In genomic region chr15:100422899-100423860, GRCm38 (mm10) we compare ENCODE assay signal across 8 mouse cellular contexts. TPM values are rescaled to one million over a fixed set of nuclear protein-coding genes. Genes with fewer than 3 reads are reported as not detected.
DNase-seq lines count a peak whose midpoint lies in the region; TF ChIP-seq lines count a peak whose summit lies in the region.

No protein-coding gene starts in this region.

- peaks cover 10% of the 10 kb centered on the region; the same call in 1 of the 2 replicates for H3K9me3 ChIP-seq in megakaryocyte, embryonic 14.5 days

- H3K27ac ChIP-seq in gastrocnemius, adult 2 months = peak overlapping the region; percentile 93

- DNase-seq in WW6 (ENCODE audit: low read depth, low spot score) = peak; percentile 74
- DNase-seq in cerebellum, postnatal 4 days (ENCODE audit: low spot score in 2 of 2) = peak; percentile 93 to 96
- peak; percentile 99 for DNase-seq in gastrocnemius, adult 2 months
- peak; percentile 56 for DNase-seq in hindlimb bud, embryonic 11.5 days (ENCODE audit: extremely low spot score, low read depth, low spot score)
- peak; percentile 84 to 96 for DNase-seq in left cerebral cortex, adult 8-10 months (ENCODE audit: low spot score in 2 of 2)
- peak; percentile 98 for DNase-seq in right cerebral cortex, postnatal 10 days (ENCODE audit: low spot score in 2 of 2)
- DNase-seq in urinary bladder, postnatal 25 days (ENCODE audit: low spot score) = peak; percentile 94

- no peak for TF ChIP-seq CTCF in gastrocnemius, adult 2 months (IDR thresholded peaks at IDR 0.05)

- H3K27me3 ChIP-seq in megakaryocyte, embryonic 14.5 days (replicated peaks) = peaks cover 40% of the 10 kb centered on the region

- peaks cover 59% of the 10 kb centered on the region for H3K4me1 ChIP-seq in megakaryocyte, embryonic 14.5 days

- H3K36me3 ChIP-seq in megakaryocyte, embryonic 14.5 days (replicated peaks; ENCODE audit: low read length) = peaks cover under 1% of the 10 kb centered on the region

- intact Hi-C loops in gastrocnemius, adult 2 months (cut with DNase I) = loop anchor here (5.0 kb wide), 1 partner anchor 34 kb away; no protein-coding TSS in a partner anchor

- peak overlapping the region; percentile 96 for H3K4me3 ChIP-seq in gastrocnemius, adult 2 months
- H3K4me3 ChIP-seq in megakaryocyte, embryonic 14.5 days (replicated peaks) = peak overlapping the region; percentile 96

RNA-seq across cellular contexts. Expression of gene Gm5475, which starts 1.2 kb away (rescaled TPM):
- total RNA-seq in gastrocnemius, adult 2 months (2021) = not detected
- under 1 TPM in 1 of 4 experiments, not detected in 3; 0.15 TPM for total RNA-seq in left cerebral cortex, adult 8-10 months (2022)
- polyA plus RNA-seq in megakaryocyte, embryonic 14.5 days (2012; ENCODE audit: insufficient read depth, low replicate concordance) = not detected in 2 replicates

RNA-seq across cellular contexts. Expression of gene Slc11a2, which starts 1.7 kb away (rescaled TPM):
- total RNA-seq in gastrocnemius, adult 2 months (2021) = 10 to 100 TPM; 38.4 to 52.0 TPM
- 10 to 100 TPM; 47.1 to 69.7 (median 54.5) TPM for total RNA-seq in left cerebral cortex, adult 8-10 months (2022)
- 0.62 TPM in 1 of 2 replicates, not detected in the other for polyA plus RNA-seq in megakaryocyte, embryonic 14.5 days (2012; ENCODE audit: insufficient read depth, low replicate concordance)

RNA-seq across cellular contexts. Expression of gene Letmd1, which starts 45.6 kb away (rescaled TPM):
- 1 to 10 TPM; 8.8 to 10.0 TPM for total RNA-seq in gastrocnemius, adult 2 months (2021)
- total RNA-seq in left cerebral cortex, adult 8-10 months (2022) = 10 to 100 TPM; 55.3 to 64.5 (median 57.5) TPM
- polyA plus RNA-seq in megakaryocyte, embryonic 14.5 days (2012; ENCODE audit: insufficient read depth, low replicate concordance) = 21.1 and 42.7 TPM in 2 replicates

RNA-seq across cellular contexts. Expression of gene Higd1c, which starts 58.8 kb away (rescaled TPM):
- not detected for total RNA-seq in gastrocnemius, adult 2 months (2021)
- total RNA-seq in left cerebral cortex, adult 8-10 months (2022) = not detected
- not detected in 2 replicates for polyA plus RNA-seq in megakaryocyte, embryonic 14.5 days (2012; ENCODE audit: insufficient read depth, low replicate concordance)

Comparison
In these comparisons a context has a peak if more than half of its experiments do, and no peak if none do; other contexts are left out.
1. Peak in every context shown above with its lines: DNase-seq, H3K4me3 ChIP-seq and H3K27ac ChIP-seq.
2. RNA of gene Letmd1, which starts 45.6 kb away (total RNA-seq): 55.3 to 64.5 TPM in left cerebral cortex, adult 8-10 months; 8.8 to 10.0 TPM in gastrocnemius, adult 2 months; every median in the first group is over 4 times any median in the second.